Mouse (Mus musculus) brain, embryonic 18.5 days (tissue): Measurements from ENCODE around the gene B3gnt2.

Experiments
- DNase-seq: peaks from one replicate; pipeline ENCODE4 v3.0.0-alpha.2; 2012; ENCODE audit warnings: low read depth, low spot score

The B3gnt2 gene

DNA sequence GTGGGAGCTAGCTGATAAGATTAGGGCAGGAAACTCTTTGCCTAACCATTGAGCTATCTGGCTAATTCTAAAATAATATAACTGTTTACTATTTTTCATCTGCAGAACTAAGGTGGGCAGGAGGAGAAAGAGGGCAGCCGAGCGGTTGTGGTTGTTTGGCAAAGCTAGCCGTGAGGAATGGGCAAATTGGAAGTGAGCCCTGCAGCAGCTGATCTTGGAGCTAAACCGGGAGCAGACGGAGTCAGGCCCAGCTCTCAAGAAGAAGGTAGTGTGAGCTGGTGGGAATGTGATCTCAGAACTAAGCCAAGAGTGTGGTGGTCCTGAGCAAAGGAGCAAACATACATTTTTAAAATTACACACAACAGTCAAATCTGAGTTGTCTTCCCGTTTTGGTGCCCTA is 126.8 kb downstream of the B3gnt2 start:
- no peak for DNase-seq

DNA sequence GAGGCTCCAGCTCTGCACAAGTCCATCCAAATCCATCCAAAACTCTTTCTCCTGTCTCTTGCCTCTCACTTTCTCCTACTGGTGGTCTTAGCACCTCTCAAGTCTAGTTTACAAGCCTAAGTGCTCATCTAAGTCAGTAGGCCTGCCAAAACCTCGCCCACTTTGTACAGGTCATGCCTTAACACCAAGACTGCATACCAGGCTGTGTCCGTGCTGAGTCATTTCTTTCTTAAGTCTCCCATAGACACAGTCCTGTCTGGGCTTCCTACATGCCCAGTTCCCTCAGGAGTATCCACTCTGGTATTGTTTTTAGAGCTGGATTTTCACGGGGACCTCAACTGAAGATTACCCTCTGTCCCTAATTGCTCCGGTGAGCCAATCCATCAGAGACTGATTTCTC is 127.9 kb downstream of the B3gnt2 start:
- no peak for DNase-seq

DNA sequence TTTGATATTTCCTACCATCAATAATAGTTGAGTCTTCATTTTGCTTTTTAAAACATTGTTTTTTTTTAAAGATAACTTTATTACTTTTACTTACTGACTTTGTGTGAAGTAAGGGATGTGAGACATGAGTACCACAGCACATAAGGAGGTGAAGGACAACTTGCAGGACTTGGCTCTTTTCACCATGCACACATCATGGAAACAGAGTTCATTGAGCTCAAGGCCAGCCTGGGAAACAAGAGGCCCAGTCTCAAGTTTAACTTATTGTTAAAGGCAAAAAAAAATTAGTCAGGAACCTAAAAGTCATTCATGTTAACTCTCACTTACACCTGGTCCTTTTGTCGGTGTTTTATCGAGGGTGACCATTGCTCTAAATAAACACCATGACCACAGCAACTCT is 137.7 kb downstream of the B3gnt2 start:
- no peak for DNase-seq

DNA sequence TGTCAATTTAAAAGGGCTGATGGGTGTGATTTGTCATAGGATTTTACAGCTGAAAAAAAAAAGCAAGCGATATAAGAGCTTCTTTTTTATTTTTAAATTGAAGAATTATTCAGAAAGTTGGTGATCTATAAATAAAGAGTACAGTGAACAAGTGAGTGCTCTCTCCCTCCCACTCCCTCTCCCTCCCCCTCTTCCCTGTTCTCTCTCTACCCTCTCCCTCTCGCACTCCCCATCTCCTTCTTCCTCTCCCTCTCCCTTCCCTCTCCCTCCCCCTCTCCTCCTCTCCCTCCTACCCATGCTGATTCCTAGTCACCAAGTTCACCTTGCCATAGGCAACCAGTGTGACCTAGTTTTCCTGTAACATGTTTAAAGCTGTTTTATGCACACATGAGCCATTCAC is 140.7 kb downstream of the B3gnt2 start:
- no peak for DNase-seq

DNA sequence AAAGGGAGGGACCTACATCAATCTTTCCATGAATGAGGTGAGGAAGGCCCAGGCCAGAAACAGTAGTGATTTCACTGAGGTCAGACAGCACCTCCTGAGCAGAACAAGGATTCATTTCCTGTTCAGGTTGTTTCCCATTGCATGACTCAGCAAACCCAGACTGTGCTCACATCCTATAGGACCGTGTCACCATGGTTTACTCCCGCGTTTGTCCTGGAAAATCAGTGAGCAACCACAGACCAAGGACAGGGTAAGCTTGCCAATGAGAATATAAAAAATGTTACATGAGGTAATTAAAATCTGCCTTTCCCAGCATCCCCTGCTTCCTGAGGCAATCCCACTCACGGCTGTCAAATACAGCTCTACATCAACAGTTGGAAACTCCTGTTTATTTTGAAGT is 141.2 kb downstream of the B3gnt2 start:
- DNase-seq = no peak

DNA sequence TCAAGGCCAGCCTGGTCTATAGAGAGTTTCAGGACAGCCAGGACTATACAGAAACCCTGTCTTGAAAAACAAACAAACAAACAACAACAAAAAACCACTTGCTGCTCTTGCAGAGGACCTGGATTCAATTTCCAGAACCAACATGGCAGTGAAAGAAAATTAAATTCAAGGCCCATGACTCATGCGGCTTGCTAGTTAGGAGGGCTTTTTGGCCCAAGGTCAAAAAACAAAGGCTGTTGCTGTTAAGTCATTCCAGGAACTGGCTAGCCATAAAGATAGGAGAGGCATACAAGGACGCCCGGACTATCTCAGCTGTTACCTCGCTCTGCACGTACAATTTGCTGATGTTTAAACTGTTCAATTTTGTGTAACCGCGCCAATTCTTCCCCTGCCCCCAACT is 142.7 kb downstream of the B3gnt2 start:
- DNase-seq = no peak

DNA sequence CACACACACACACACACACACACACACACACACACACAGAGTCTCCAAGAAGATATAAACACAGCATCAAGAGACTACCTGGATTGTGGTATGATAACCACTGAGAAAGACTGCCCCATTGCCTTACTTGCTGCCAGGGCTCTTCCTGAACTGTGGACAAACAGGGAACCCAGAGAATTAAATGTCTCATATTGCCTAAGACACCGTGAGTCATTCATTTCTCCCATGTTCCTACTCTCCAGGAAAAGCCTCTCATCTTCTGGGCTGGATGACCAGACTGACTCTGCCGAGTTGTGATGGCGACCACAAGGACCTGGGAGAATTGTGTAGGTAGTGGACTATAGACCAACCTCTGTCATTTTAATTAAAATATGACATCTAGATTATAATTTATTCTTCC is 149.4 kb downstream of the B3gnt2 start:
- DNase-seq = no peak

DNA sequence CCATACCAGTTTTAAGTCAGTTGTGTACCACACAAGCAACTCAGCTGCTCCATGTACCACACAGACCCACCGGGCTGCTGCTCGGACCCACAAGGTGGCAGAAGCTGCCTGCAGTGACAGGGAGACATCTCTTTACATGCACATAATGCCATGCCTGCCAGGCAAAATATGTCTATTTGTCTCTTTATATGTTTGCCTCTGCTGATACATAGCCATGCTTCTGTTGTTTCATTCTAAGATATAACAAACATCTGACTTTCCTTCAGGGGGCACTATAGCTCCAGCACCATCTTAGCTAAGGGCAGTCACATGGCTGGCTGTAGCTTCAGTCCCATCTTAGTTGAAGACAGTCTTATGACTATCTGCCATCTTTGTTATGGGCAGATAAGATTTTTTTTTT is 150.2 kb downstream of the B3gnt2 start:
- DNase-seq = no peak
